Mouse (Mus musculus) G1E (cell line): Measurements from ENCODE around the gene Aspdh.

Source experiments
- CTCF ChIP-seq: IDR thresholded peaks from 2 replicates; pipeline ENCODE4 v1.5.1; 2012; ENCODE audit warnings: low read depth, low read length, inconsistent platforms, mixed read lengths
- GATA1 ChIP-seq: IDR thresholded peaks from 2 replicates; pipeline ENCODE4 v1.6.1; 2012; ENCODE audit warnings: borderline replicate concordance, low read length, inconsistent platforms, mixed read lengths

DNA sequence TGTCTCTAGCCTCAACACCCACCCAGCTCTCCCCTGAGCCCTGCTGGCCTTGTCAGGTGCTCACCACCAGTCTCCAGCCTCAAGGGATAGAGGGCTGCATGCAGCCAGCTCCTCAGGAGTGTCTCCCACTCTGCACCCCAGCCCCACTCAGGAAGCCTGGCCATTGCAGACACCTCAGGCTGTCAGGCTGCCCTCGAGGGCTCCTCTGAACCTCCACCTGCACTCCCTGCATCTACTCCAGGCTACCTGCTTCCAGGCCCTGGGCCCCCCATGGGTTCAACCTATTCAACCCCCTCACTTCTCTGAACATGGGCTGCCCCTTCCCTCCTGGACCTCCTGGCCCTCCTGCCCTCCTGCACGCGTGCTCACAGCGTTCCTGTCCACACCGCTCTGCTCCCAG is 26.2 kb downstream of the Aspdh start:
- TF ChIP-seq CTCF, result no peak
- no peak for TF ChIP-seq GATA1
